Mouse (Mus musculus) forebrain, embryonic 12.5 days (tissue): ENCODE measurements around the gene Gm20388. TPM values are rescaled to one million over a fixed set of nuclear protein-coding genes. Genes with fewer than 3 reads are reported as not detected.

Experiments used
- ATAC-seq: fragments of 200-750 bp; cut with Nextera tagmentation; 2 replicates; pipeline ENCODE4 v1.8.0; 2017; ENCODE audit warnings: moderate TSS enrichment; ENCODE audit not compliant: low FRiP score
- H3K27ac ChIP-seq: fragments of 300-500 bp; sonication (generic); 2 replicates; pipeline ENCODE4 v1.5.1; 2016; ENCODE audit warnings: mild to moderate bottlenecking
- H3K27me3 ChIP-seq: fragments of 300-500 bp; sonication (generic); 2 replicates; pipeline ENCODE4 v1.6.1; 2016; ENCODE audit warnings: mild to moderate bottlenecking
- H3K36me3 ChIP-seq: fragments of 300-500 bp; sonication (generic); replicated peaks from 2 replicates; pipeline ENCODE4 v1.6.1; 2016; ENCODE audit warnings: mild to moderate bottlenecking
- H3K4me1 ChIP-seq: fragments of 300-500 bp; sonication (generic); 2 replicates; pipeline ENCODE4 v1.6.1; 2016
- H3K4me2 ChIP-seq: fragments of 300-500 bp; sonication (generic); 2 replicates; pipeline ENCODE4 v1.6.1; 2016; ENCODE audit warnings: mild to moderate bottlenecking, moderate library complexity
- H3K4me3 ChIP-seq: fragments of 300-500 bp; sonication (generic); replicated peaks from 2 replicates; pipeline ENCODE4 v1.5.1; 2016; ENCODE audit warnings: mild to moderate bottlenecking
- H3K9ac ChIP-seq: fragments of 300-500 bp; sonication (generic); 2 replicates; pipeline ENCODE4 v1.6.1; 2016; ENCODE audit warnings: mild to moderate bottlenecking
- H3K9me3 ChIP-seq: fragments of 300-500 bp; sonication (generic); 2 replicates; pipeline ENCODE4 v1.6.1; 2016
- WGBS: fragments of 180-500 bp; shearing (Covaris S2); methylation state at CpG from one replicate; pipeline ENCODE4 v1.1.7; 2016; 5-methylcytosine and 5-hydroxymethylcytosine counted together
- polyA plus RNA-seq: library from polyadenylated mRNA; unstranded; fragments of >200 nt; fragmentation: Nextera tagmentation; extraction: Ambion mirVana; gene quantifications from 2 replicates; pipeline ENCODE4 v1.2.1, GENCODE M21; 2016

Gm20388 gene
- polyA plus RNA-seq, 1 experiment from 2014 or later, result not detected

DNA sequence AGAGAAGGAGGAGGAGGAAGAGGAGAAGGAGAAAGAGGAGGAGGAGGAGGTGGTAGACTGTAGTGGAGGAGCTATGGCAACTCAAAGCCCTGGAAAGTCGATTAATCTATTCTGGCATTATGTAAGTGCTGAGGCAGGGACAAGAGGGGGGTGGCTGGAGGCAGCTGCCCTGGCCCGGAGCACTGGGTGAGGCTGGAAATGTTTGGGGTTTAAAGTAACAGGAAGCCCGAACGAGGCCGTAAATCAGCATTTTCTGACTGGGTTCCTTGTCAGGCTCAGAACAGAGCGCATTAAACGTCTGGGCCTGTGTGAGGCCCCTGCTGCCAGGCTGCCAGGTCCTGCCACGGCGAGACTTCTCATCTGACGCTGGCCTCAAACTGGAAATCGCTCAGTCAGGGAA is 1458.2 kb downstream of the Gm20388 start:
- ATAC-seq, result no peak
- Histone ChIP-seq H3K9me3 (no peaks in the 10 kb centered on the region), H3K4me3 (no peak overlapping the region), H3K4me1 (no peaks in the 10 kb centered on the region), H3K27ac (no peak overlapping the region), H3K36me3 (no peaks in the 10 kb centered on the region), H3K9ac (no peak overlapping the region), H3K4me2 (no peak overlapping the region), H3K27me3 (peaks cover 18% of the 10 kb centered on the region; the same call in 1 of the 2 replicates)
- 72% methylated on average over 11 of the region's 11 CpGs for WGBS

DNA sequence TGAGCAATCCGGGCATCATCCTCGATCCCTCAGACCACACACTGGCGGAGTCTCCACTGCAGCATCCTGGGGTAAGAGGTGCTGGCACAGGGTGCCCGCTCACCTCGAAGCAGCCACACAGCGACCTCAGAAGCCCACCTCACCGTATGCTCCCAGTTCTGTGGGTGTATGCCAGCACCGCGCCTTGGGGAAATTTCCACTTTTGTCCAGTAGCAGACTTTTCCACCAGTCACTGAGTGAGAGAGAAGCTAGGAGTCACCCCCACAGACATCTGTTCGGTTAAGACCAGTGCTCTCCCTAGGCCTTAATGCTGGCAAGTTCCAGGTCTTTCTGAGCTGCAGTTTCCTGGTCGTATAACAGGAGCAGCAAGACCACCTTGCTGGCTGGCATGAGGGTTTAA is 1458.7 kb downstream of the Gm20388 start:
- Histone ChIP-seq H3K9me3 (no peaks in the 10 kb centered on the region), H3K36me3 (no peaks in the 10 kb centered on the region), H3K4me3 (no peak overlapping the region), H3K27me3 (peaks cover 24% of the 10 kb centered on the region), H3K4me2 (no peak overlapping the region), H3K9ac (no peak overlapping the region), H3K27ac (no peak overlapping the region), H3K4me1 (peaks cover 1% of the 10 kb centered on the region; the same call in 1 of the 2 replicates)
- 87% methylated on average over 11 of the region's 11 CpGs for WGBS
- ATAC-seq, result no peak

DNA sequence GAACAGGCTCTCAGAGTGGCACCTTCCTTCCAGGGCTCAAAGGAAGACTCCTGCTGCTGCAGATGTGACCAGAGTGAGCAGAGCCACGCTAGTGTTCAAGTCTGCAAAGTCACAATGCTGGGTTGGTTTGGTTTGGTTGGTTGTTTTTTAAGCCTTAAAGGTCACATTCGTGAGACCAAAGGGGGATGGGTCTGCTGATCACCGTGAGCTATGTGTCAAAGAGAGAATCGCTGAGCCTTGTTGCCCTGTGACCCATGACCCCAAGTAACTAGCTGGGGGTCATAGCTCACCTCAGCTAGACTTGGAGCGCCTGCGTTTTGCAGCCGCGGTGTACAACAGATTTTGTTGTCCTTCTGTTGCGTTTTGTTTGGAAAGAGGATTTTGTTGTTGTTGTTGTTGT is 1460.6 kb downstream of the Gm20388 start:
- no peak overlapping the region for H3K9ac ChIP-seq
- H3K36me3 ChIP-seq, result no peaks in the 10 kb centered on the region
- peaks cover 6% of the 10 kb centered on the region; the same call in 1 of the 2 replicates for H3K4me1 ChIP-seq
- ATAC-seq, result no peak
- no peak overlapping the region for H3K27ac ChIP-seq
- H3K4me3 ChIP-seq, result no peak overlapping the region
- H3K4me2 ChIP-seq, result no peak overlapping the region
- H3K9me3 ChIP-seq, result no peaks in the 10 kb centered on the region
- 68% methylated on average over 9 of the region's 9 CpGs for WGBS
- H3K27me3 ChIP-seq, result peaks cover 32% of the 10 kb centered on the region

DNA sequence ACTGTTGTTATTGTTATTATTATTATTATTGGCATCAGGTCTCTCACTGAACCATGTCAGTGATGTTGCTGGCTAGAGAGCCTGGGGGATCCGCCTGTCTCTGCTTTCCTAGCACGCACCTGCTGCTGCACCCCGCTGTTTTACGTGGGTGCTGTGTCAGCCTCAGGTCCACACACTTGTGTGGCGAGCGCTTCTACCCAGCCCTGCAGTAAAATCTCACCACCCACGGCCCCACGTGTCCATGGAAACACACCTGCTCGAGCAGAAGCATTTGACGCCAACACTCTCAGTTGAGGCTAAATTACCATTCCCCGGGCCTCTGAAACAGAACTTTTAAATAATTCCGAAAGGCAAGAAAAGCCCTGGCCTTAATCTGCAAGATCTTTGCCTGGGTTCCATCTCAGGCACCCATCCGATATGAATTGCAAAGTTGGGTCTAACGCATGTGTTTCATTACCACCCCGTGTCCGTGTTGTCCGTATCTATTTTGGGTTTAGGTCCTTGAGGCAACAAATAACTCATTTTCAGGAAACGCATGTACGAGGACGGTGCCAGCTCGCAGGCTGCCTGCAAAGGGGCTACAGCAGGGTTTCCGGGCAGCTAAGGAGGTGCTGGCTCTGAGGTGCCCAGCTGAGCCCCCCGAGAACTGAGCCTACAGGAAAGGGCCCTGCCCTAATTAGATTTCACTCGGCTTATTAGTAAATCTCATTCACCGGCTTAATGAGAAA is 1461.4 kb downstream of the Gm20388 start:
- H3K9ac ChIP-seq, result no peak overlapping the region
- H3K27ac ChIP-seq, result no peak overlapping the region
- WGBS, result 81% methylated on average over 25 of the region's 25 CpGs
- H3K36me3 ChIP-seq, result no peaks in the 10 kb centered on the region
- H3K4me3 ChIP-seq, result no peak overlapping the region
- H3K27me3 ChIP-seq, result peaks cover 33% of the 10 kb centered on the region
- peaks cover 8% of the 10 kb centered on the region; the same call in 1 of the 2 replicates for H3K4me1 ChIP-seq
- H3K4me2 ChIP-seq, result no peak overlapping the region
- ATAC-seq, result no peak
- H3K9me3 ChIP-seq, result no peaks in the 10 kb centered on the region

DNA sequence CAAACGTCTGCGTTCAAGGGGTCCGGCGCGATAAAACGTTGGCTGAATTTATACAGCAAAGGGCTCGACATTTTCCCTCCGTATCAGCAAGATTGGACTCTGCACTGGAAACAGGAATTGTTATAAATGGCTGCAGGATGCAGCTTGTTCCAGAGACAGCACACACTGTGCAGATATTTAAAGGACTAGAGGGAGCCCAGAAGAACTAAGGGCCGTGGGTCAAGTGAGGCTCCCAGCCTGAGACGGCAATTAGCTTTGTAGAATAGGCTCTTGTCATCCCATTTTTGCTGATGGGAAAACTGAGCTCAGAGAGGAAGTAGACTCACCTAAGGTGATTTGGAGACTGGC is 1462.0 kb downstream of the Gm20388 start:
- Histone ChIP-seq H3K9me3 (no peaks in the 10 kb centered on the region), H3K27me3 (peaks cover 35% of the 10 kb centered on the region), H3K36me3 (no peaks in the 10 kb centered on the region), H3K4me3 (no peak overlapping the region), H3K4me2 (no peak overlapping the region), H3K9ac (no peak overlapping the region), H3K4me1 (peaks cover 14% of the 10 kb centered on the region), H3K27ac (no peak overlapping the region)
- 66% methylated on average over 10 of the region's 10 CpGs for WGBS
- ATAC-seq, result no peak

DNA sequence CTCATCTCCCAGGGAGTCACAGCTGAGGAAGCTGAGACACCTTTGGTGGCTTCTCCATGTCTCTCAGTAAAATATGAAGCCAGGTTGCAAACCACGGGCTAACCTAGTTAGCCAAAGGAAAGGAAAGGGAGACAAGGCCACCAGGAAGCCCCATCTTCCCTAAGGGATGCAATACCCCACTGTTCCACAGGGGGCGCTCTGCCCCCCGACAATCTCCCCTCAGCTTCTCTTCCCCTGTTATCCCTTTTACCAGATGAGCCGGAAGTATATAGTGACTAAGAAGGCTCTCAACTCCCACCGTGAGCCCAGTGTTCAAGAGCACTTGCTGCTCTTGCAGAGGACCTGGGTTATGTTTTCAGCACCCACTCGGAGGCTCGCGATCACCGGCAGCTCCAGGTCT is 1463.6 kb downstream of the Gm20388 start:
- Histone ChIP-seq H3K27me3 (peaks cover 44% of the 10 kb centered on the region), H3K9ac (no peak overlapping the region), H3K27ac (no peak overlapping the region), H3K36me3 (no peaks in the 10 kb centered on the region), H3K4me1 (peaks cover 23% of the 10 kb centered on the region), H3K4me2 (no peak overlapping the region), H3K4me3 (no peak overlapping the region), H3K9me3 (no peaks in the 10 kb centered on the region)
- no peak for ATAC-seq
- 23% methylated on average over 9 of the region's 9 CpGs for WGBS

DNA sequence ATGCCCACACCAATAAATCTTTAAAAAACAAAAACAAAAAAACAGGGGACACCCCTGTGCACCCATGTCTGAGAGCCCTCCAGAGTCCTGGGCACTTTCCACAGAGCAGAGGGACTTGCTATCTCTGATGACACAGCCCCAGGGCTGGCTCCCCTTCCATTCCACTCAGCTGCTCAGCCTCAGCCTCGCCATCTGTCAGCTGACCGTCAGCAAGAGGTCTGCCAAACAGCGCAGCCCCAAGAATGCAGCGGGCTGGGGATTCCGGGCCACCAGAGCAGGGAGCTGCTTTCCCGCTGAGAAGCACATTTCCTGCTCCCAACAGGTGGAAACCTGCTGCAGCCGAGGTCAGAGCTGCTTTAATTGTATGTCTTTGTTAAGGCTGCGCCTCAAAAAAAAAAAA is 1464.1 kb downstream of the Gm20388 start:
- peak; percentile 39; the same call in 1 of the 2 replicates for ATAC-seq
- peaks cover 43% of the 10 kb centered on the region for H3K27me3 ChIP-seq
- no peak overlapping the region for H3K27ac ChIP-seq
- H3K36me3 ChIP-seq, result no peaks in the 10 kb centered on the region
- WGBS, result 4% methylated on average over 8 of the region's 8 CpGs
- no peak overlapping the region for H3K4me2 ChIP-seq
- peaks cover 23% of the 10 kb centered on the region for H3K4me1 ChIP-seq
- H3K9me3 ChIP-seq, result no peaks in the 10 kb centered on the region
- H3K4me3 ChIP-seq, result no peak overlapping the region
- H3K9ac ChIP-seq, result no peak overlapping the region

DNA sequence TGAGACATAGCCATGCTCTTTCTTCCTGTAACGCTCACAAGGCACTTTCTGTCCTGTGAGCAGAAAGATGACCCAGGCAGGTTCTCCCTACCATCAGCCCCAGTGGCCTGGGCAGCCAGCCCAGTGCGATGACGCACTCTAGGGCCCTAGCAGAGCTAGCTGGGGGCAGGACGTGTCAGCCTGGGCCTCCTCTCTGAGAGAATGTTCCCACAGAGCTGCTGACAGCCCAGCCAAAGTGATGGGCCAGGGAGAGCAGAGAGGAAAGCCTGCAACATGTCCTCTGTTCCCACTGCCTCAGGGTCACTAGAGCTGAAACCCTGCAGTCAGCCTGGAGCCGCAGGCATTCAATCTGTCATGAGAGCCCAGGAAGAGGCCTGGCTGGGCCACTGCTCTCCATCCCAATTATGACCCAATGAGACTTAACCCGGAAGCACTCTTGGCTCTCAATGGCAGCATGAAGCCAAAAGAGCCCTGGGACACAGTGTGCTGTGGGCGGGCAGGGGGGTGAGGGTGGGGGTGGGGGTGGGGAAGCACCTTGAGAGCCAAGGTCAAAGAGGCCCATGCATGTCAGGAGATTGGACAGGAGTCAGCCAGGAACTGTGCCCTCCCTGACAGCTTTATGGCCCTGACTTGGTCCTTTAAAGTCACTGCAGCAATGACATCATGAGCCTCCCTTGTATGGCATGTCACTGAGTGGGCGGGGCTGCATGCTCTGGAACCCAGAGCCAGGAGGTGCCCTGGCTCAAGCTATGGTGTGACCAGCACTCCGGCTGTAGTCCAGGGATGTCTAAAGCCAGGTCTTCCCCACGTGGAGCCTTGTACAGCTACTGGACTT is 1465.7 kb downstream of the Gm20388 start:
- H3K4me3 ChIP-seq, result no peak overlapping the region
- H3K9ac ChIP-seq, result no peak overlapping the region
- no peaks in the 10 kb centered on the region for H3K9me3 ChIP-seq
- WGBS, result 87% methylated on average over 10 of the region's 10 CpGs
- H3K27ac ChIP-seq, result no peak overlapping the region
- H3K27me3 ChIP-seq, result peaks cover 42% of the 10 kb centered on the region
- peaks cover 23% of the 10 kb centered on the region for H3K4me1 ChIP-seq
- ATAC-seq, result no peak
- no peak overlapping the region for H3K4me2 ChIP-seq
- H3K36me3 ChIP-seq, result no peaks in the 10 kb centered on the region

DNA sequence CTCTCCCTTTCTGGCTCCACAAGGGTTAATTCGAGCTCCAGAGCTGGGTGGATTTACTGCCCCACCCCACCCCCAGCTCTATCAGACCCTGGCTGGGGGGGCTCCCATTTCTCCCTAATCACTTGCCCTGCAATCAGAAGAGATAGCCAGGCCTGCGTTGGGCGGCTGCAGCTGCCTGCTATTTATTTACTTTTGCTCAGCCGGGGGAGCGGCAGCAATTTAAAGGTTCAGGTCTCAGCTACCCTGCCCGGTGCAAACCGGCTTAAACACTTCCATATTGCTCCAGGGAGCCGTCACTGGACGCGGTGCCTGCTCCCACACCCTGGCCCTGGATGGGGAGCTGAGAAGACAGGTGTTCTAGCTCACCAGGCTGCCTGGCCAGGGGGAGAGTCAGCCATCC is 1467.0 kb downstream of the Gm20388 start:
- H3K27ac ChIP-seq, result 0 out of 2 replicates have a peak overlapping the region, but pooled peaks have one; percentile 59
- peaks cover 31% of the 10 kb centered on the region for H3K4me1 ChIP-seq
- H3K4me3 ChIP-seq, result no peak overlapping the region
- no peaks in the 10 kb centered on the region for H3K36me3 ChIP-seq
- WGBS, result 9% methylated on average over 10 of the region's 10 CpGs
- no peaks in the 10 kb centered on the region for H3K9me3 ChIP-seq
- no peak overlapping the region for H3K4me2 ChIP-seq
- H3K9ac ChIP-seq, result no peak overlapping the region
- no peak for ATAC-seq
- peaks cover 51% of the 10 kb centered on the region for H3K27me3 ChIP-seq

DNA sequence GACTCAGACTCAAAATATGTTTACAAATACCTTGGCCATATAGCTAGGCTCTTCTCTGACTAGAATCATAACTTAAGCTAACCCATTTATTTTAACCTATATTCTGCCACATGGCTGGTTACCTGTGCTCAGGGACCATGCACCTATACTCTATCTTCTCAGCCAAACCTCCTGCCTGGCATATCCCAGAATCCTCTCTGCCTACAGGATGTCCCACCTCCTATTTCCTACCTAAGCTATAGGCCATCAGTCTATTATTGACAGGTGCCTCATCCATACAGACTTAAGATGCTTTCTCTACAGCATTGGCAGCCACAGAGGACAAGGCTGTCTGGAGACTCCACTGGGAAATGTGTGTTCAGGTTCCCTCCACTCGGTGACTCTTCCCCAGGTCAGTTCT is 1468.7 kb downstream of the Gm20388 start:
- Histone ChIP-seq H3K27ac (no peak overlapping the region), H3K27me3 (peaks cover 51% of the 10 kb centered on the region), H3K36me3 (no peaks in the 10 kb centered on the region), H3K9me3 (no peaks in the 10 kb centered on the region), H3K4me2 (no peak overlapping the region), H3K9ac (no peak overlapping the region), H3K4me1 (peaks cover 33% of the 10 kb centered on the region), H3K4me3 (no peak overlapping the region)
- ATAC-seq, result no peak
- WGBS, result 91% methylated on average over 1 of the region's 1 CpGs

DNA sequence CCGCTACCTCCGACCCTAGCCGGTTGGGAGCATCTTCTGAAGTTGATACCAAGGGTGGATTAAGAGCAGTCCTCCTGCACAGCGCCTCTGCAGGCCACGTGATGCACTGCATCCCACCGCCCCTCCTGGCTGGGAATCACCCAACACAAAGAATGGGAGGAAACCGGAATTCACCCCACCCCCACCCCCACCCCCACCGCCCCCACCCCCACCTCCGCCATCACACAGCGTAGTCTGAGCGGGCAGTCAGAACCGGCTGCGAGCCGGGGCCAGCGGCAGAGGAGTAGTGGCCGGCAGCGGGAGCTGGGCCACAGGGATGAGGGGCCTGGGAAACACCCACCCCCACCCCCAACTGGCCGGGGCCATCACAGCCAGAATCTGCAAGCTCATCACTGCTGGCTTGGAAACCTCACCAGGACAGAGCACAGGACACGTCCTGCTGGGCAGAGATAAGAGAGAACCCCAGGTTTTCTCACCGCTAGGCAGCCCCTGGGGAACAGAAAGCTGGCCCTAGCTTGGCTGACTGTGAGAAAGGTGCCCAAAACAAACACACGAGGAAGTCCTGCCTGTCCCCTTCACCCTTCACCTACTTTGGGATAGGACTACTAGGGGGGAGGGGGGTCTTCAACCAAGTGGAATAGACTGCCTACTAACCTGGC is 1472.1 kb downstream of the Gm20388 start:
- peak; percentile 83 for ATAC-seq
- peak overlapping the region; percentile 63 for H3K9ac ChIP-seq
- no peaks in the 10 kb centered on the region for H3K9me3 ChIP-seq
- peak overlapping the region; percentile 63 for H3K27ac ChIP-seq
- H3K4me3 ChIP-seq, result peak overlapping the region; percentile 42
- H3K4me2 ChIP-seq, result peak overlapping the region; percentile 62
- H3K36me3 ChIP-seq, result no peaks in the 10 kb centered on the region
- peaks cover 20% of the 10 kb centered on the region for H3K4me1 ChIP-seq
- peaks cover 36% of the 10 kb centered on the region for H3K27me3 ChIP-seq
- WGBS, result under 1% methylated on average over 21 of the region's 21 CpGs

DNA sequence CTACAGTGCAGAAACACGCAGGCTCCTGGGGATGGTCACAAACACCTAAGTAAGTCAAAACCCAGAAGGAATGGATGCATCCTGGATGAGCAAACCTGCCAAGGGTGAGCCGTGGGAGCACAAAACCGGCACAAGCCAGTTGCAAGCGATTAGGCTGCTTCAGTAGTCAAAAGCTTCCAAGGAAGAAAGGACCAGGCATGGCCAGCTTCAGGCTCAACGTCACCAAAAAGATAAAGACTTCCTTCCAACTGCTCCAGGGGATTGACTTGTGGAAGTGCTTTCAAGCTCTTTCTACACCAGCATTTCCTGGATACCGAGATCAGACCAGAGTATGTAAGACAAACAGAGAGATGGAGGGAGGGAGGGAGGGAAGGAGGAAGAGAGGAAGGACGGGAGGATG is 1474.9 kb downstream of the Gm20388 start:
- no peak overlapping the region for H3K4me2 ChIP-seq
- no peak for ATAC-seq
- no peak overlapping the region for H3K4me3 ChIP-seq
- H3K27me3 ChIP-seq, result peaks cover 55% of the 10 kb centered on the region
- H3K36me3 ChIP-seq, result no peaks in the 10 kb centered on the region
- no peak overlapping the region for H3K27ac ChIP-seq
- H3K9ac ChIP-seq, result no peak overlapping the region
- no peaks in the 10 kb centered on the region for H3K9me3 ChIP-seq
- H3K4me1 ChIP-seq, result peaks cover 12% of the 10 kb centered on the region
- WGBS, result 69% methylated on average over 7 of the region's 7 CpGs
